ENCODE assay signal across 8 mouse cellular contexts in the genomic region with DNA sequence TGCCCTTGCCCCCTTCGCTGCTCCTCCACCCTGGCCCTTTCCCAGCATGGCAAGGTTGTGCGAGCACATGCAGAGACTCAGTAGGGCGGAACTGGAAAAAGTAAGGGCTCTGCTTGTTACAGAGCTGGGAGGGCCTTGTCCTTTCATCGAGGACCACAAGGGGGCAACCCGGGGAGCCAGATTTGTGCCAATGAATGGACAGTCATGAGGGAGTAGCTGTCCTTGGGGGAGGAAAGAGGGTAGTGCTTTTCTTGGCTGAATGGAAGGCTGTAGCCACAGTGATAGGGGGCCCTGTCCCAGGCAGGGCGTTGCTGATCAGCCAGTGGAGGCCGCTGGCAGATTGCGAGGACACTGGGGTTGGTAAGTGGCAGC. TPM values are rescaled to one million over a fixed set of nuclear protein-coding genes. Genes with fewer than 3 reads are reported as not detected.
A peak's percentile ranks its signal among the peaks of the same experiment; 100 is the strongest.
DNase-seq lines count a peak whose midpoint lies in the region; ATAC-seq and TF ChIP-seq lines count a peak whose summit lies in the region.

No protein-coding gene starts in this region.

- peaks cover 59% of the 10 kb centered on the region for H3K36me3 ChIP-seq in forebrain, embryonic 10.5 days (replicated peaks)
- H3K36me3 ChIP-seq in hindbrain, embryonic 10.5 days, result peaks cover 62% of the 10 kb centered on the region
- H3K36me3 ChIP-seq in limb, embryonic 11.5 days (ENCODE audit: control insufficient read depth, insufficient read depth, low read length), result no peaks in the 10 kb centered on the region; the same call in none of the 2 replicates
- H3K36me3 ChIP-seq in midbrain, embryonic 12.5 days, result peaks cover 32% of the 10 kb centered on the region
- peaks cover 3% of the 10 kb centered on the region; the same call in 1 of the 2 replicates for H3K36me3 ChIP-seq in stomach, postnatal 0 days (ENCODE audit: control insufficient read depth, insufficient read depth, low read length)

- H3K4me2 ChIP-seq in limb, embryonic 11.5 days (ENCODE audit: low read depth, severe bottlenecking), result no peak overlapping the region
- H3K4me2 ChIP-seq in midbrain, embryonic 12.5 days (replicated peaks), result peak overlapping the region; percentile 10; the same call in 1 of the 2 replicates
- H3K4me2 ChIP-seq in stomach, postnatal 0 days (replicated peaks; ENCODE audit: low read depth), result no peak overlapping the region

- H3K4me1 ChIP-seq in forebrain, embryonic 10.5 days, result peaks cover 54% of the 10 kb centered on the region
- peaks cover 55% of the 10 kb centered on the region for H3K4me1 ChIP-seq in hindbrain, embryonic 10.5 days (replicated peaks)
- peaks cover 23% of the 10 kb centered on the region for H3K4me1 ChIP-seq in limb, embryonic 11.5 days (ENCODE audit: control insufficient read depth, insufficient read depth, low read length)
- H3K4me1 ChIP-seq in midbrain, embryonic 12.5 days, result peaks cover 25% of the 10 kb centered on the region
- H3K4me1 ChIP-seq in stomach, postnatal 0 days (replicated peaks; ENCODE audit: control insufficient read depth, insufficient read depth), result no peaks in the 10 kb centered on the region

- DNase-seq in right cerebral cortex, adult 18-20 months, result peak; percentile 69
- DNase-seq in right cerebral cortex, postnatal 25 days, result no peak
- peak; percentile 66 for DNase-seq in c-Kit-negative CD71-positive TER-119-positive erythroid progenitor cells, embryonic 14.5 days (ENCODE audit: low read depth, low spot score)
- DNase-seq in forebrain, embryonic 10.5 days (ENCODE audit: extremely low spot score, low spot score), result peak; percentile 78
- peak; percentile 83 for DNase-seq in hindbrain, embryonic 10.5 days (ENCODE audit: low spot score)
- peak; percentile 80 for DNase-seq in limb, embryonic 11.5 days (ENCODE audit: low spot score)
- peak; percentile 81 for DNase-seq in stomach, postnatal 0 days (ENCODE audit: low spot score)

- 5% methylated on average over 8 of the region's 8 CpGs for WGBS in forebrain, embryonic 10.5 days
- 2% methylated on average over 8 of the region's 8 CpGs for WGBS in hindbrain, embryonic 10.5 days
- 13% methylated on average over 8 of the region's 8 CpGs for WGBS in limb, embryonic 11.5 days
- WGBS in midbrain, embryonic 12.5 days, result 3% methylated on average over 8 of the region's 8 CpGs
- WGBS in stomach, postnatal 0 days, result 13% methylated on average over 8 of the region's 8 CpGs

- no peaks in the 10 kb centered on the region for H3K9me3 ChIP-seq in forebrain, embryonic 10.5 days
- no peaks in the 10 kb centered on the region for H3K9me3 ChIP-seq in hindbrain, embryonic 10.5 days
- no peaks in the 10 kb centered on the region for H3K9me3 ChIP-seq in limb, embryonic 11.5 days (ENCODE audit: control insufficient read depth, low read length)
- H3K9me3 ChIP-seq in midbrain, embryonic 12.5 days, result no peaks in the 10 kb centered on the region
- no peaks in the 10 kb centered on the region for H3K9me3 ChIP-seq in stomach, postnatal 0 days (ENCODE audit: control insufficient read depth, low read length)

- peak overlapping the region; percentile 27; the same call in 1 of the 2 replicates for H3K4me3 ChIP-seq in forebrain, embryonic 10.5 days
- peak overlapping the region; percentile 34 for H3K4me3 ChIP-seq in hindbrain, embryonic 10.5 days
- H3K4me3 ChIP-seq in limb, embryonic 11.5 days (ENCODE audit: low read depth, low read length), result no peak overlapping the region
- no peak overlapping the region for H3K4me3 ChIP-seq in midbrain, embryonic 12.5 days
- no peak overlapping the region for H3K4me3 ChIP-seq in stomach, postnatal 0 days (ENCODE audit: low read depth, low read length)

- peak overlapping the region; percentile 83 for H3K27ac ChIP-seq in forebrain, embryonic 10.5 days
- H3K27ac ChIP-seq in hindbrain, embryonic 10.5 days, result peak overlapping the region; percentile 86
- H3K27ac ChIP-seq in limb, embryonic 11.5 days (replicated peaks; ENCODE audit: low read depth, low read length), result peak overlapping the region; percentile 2; the same call in 1 of the 2 replicates
- peak overlapping the region; percentile 69 for H3K27ac ChIP-seq in midbrain, embryonic 12.5 days (replicated peaks)
- H3K27ac ChIP-seq in stomach, postnatal 0 days (replicated peaks), result no peak overlapping the region

- H3K9ac ChIP-seq in limb, embryonic 11.5 days (ENCODE audit: low read length), result no peak overlapping the region
- peak overlapping the region; percentile 37; the same call in 1 of the 2 replicates for H3K9ac ChIP-seq in midbrain, embryonic 12.5 days (replicated peaks)
- no peak overlapping the region for H3K9ac ChIP-seq in stomach, postnatal 0 days (ENCODE audit: low read length)

- peak; percentile 36; the same call in 1 of the 2 replicates for ATAC-seq in limb, embryonic 11.5 days (ENCODE audit: insufficient number of reproducible peaks, low FRiP score, low TSS enrichment, low read depth)
- ATAC-seq in midbrain, embryonic 12.5 days (ENCODE audit: low FRiP score, low read depth), result peak; percentile 72
- peak; percentile 73 for ATAC-seq in stomach, postnatal 0 days (ENCODE audit: low FRiP score, low TSS enrichment)

- TF ChIP-seq EP300 in stomach, postnatal 0 days (optimal IDR thresholded peaks at IDR 0.05), result no peak

- peak; percentile 81 for TF ChIP-seq CTCF in stomach, postnatal 0 days (IDR thresholded peaks at IDR 0.05; ENCODE audit: low read depth)

- 0 out of 2 replicates have a peak, but pooled peaks cover 4% of the 10 kb centered on the region for H3K27me3 ChIP-seq in forebrain, embryonic 10.5 days (ENCODE audit: poor library complexity, severe bottlenecking)
- H3K27me3 ChIP-seq in hindbrain, embryonic 10.5 days (ENCODE audit: insufficient read depth, poor library complexity, severe bottlenecking), result 0 out of 2 replicates have a peak, but pooled peaks cover 2% of the 10 kb centered on the region
- no peaks in the 10 kb centered on the region for H3K27me3 ChIP-seq in limb, embryonic 11.5 days (ENCODE audit: control insufficient read depth, insufficient read depth, low read length)
- H3K27me3 ChIP-seq in midbrain, embryonic 12.5 days, result no peaks in the 10 kb centered on the region
- no peaks in the 10 kb centered on the region for H3K27me3 ChIP-seq in stomach, postnatal 0 days (ENCODE audit: control insufficient read depth, insufficient read depth, low read length)

RNA-seq across cellular contexts. Expression of a gene that starts 9.5 kb away (rescaled TPM):
- polyA plus RNA-seq in forebrain, embryonic 10.5 days (2016; fragmentation: Nextera tagmentation; extraction: Ambion mirVana), result 6.3 and 7.1 TPM in 2 replicates
- 6.7 and 9.4 TPM in 2 replicates for polyA plus RNA-seq in hindbrain, embryonic 10.5 days (2016; fragmentation: Nextera tagmentation; extraction: Ambion mirVana)
- polyA plus RNA-seq in limb, embryonic 11.5 days (2014; fragmentation: Nextera tagmentation; extraction: Ambion mirVana), result 3.5 and 4.1 TPM in 2 replicates
- 17.9 and 18.0 TPM in 2 replicates for polyA plus RNA-seq in midbrain, embryonic 12.5 days (2016; fragmentation: Nextera tagmentation; extraction: Ambion mirVana)
- polyA plus RNA-seq in stomach, postnatal 0 days (2015; fragmentation: Nextera tagmentation; extraction: Ambion mirVana), result 6.7 and 7.0 TPM in 2 replicates

RNA-seq across cellular contexts. Expression of a gene that starts 15.0 kb away (rescaled TPM):
- polyA plus RNA-seq in forebrain, embryonic 10.5 days (2016; fragmentation: Nextera tagmentation; extraction: Ambion mirVana), result 155 and 163 TPM in 2 replicates
- 114 and 140 TPM in 2 replicates for polyA plus RNA-seq in hindbrain, embryonic 10.5 days (2016; fragmentation: Nextera tagmentation; extraction: Ambion mirVana)
- 136 and 140 TPM in 2 replicates for polyA plus RNA-seq in limb, embryonic 11.5 days (2014; fragmentation: Nextera tagmentation; extraction: Ambion mirVana)
- 84.5 and 87.6 TPM in 2 replicates for polyA plus RNA-seq in midbrain, embryonic 12.5 days (2016; fragmentation: Nextera tagmentation; extraction: Ambion mirVana)
- 59.5 and 60.4 TPM in 2 replicates for polyA plus RNA-seq in stomach, postnatal 0 days (2015; fragmentation: Nextera tagmentation; extraction: Ambion mirVana)

RNA-seq across cellular contexts. Expression of a gene that starts 15.0 kb away (rescaled TPM):
- 11.4 and 12.5 TPM in 2 replicates for polyA plus RNA-seq in forebrain, embryonic 10.5 days (2016; fragmentation: Nextera tagmentation; extraction: Ambion mirVana)
- polyA plus RNA-seq in hindbrain, embryonic 10.5 days (2016; fragmentation: Nextera tagmentation; extraction: Ambion mirVana), result 15.5 and 22.1 TPM in 2 replicates
- 21.0 and 23.1 TPM in 2 replicates for polyA plus RNA-seq in limb, embryonic 11.5 days (2014; fragmentation: Nextera tagmentation; extraction: Ambion mirVana)
- polyA plus RNA-seq in midbrain, embryonic 12.5 days (2016; fragmentation: Nextera tagmentation; extraction: Ambion mirVana), result 30.7 and 32.8 TPM in 2 replicates
- 8.4 and 10.7 TPM in 2 replicates for polyA plus RNA-seq in stomach, postnatal 0 days (2015; fragmentation: Nextera tagmentation; extraction: Ambion mirVana)

RNA-seq across cellular contexts. Expression of a gene that starts 30.4 kb away (rescaled TPM):
- 0.87 and 1.2 TPM in 2 replicates for polyA plus RNA-seq in forebrain, embryonic 10.5 days (2016; fragmentation: Nextera tagmentation; extraction: Ambion mirVana)
- polyA plus RNA-seq in hindbrain, embryonic 10.5 days (2016; fragmentation: Nextera tagmentation; extraction: Ambion mirVana), result 1.6 and 3.6 TPM in 2 replicates
- polyA plus RNA-seq in limb, embryonic 11.5 days (2014; fragmentation: Nextera tagmentation; extraction: Ambion mirVana), result 2.0 and 3.4 TPM in 2 replicates
- polyA plus RNA-seq in midbrain, embryonic 12.5 days (2016; fragmentation: Nextera tagmentation; extraction: Ambion mirVana), result 4.8 and 5.3 TPM in 2 replicates
- polyA plus RNA-seq in stomach, postnatal 0 days (2015; fragmentation: Nextera tagmentation; extraction: Ambion mirVana), result 2.9 and 3.9 TPM in 2 replicates

RNA-seq across cellular contexts. Expression of a gene that starts 31.8 kb away (rescaled TPM):
- 0.31 and 0.46 TPM in 2 replicates for polyA plus RNA-seq in forebrain, embryonic 10.5 days (2016; fragmentation: Nextera tagmentation; extraction: Ambion mirVana)
- 0.30 and 0.77 TPM in 2 replicates for polyA plus RNA-seq in hindbrain, embryonic 10.5 days (2016; fragmentation: Nextera tagmentation; extraction: Ambion mirVana)
- polyA plus RNA-seq in limb, embryonic 11.5 days (2014; fragmentation: Nextera tagmentation; extraction: Ambion mirVana), result 0.28 and 0.71 TPM in 2 replicates
- polyA plus RNA-seq in midbrain, embryonic 12.5 days (2016; fragmentation: Nextera tagmentation; extraction: Ambion mirVana), result 0.43 and 0.63 TPM in 2 replicates
- polyA plus RNA-seq in stomach, postnatal 0 days (2015; fragmentation: Nextera tagmentation; extraction: Ambion mirVana), result 0.40 and 0.42 TPM in 2 replicates

Comparison
In these comparisons a context has a peak if more than half of its experiments do, and no peak if none do; other contexts are left out.
1. H3K4me3 ChIP-seq: peak in forebrain, embryonic 10.5 days (single experiment) and hindbrain, embryonic 10.5 days (single experiment); none in limb, embryonic 11.5 days (single experiment), midbrain, embryonic 12.5 days (single experiment) and stomach, postnatal 0 days (single experiment).
2. Peak in every context shown above with its lines, with median percentiles within 50 percentile points of each other: ATAC-seq.